Mouse (Mus musculus): ENCODE data around the gene Exo5. TPM values are rescaled to one million over a fixed set of nuclear protein-coding genes. Genes with fewer than 3 reads are reported as not detected.
A peak's percentile ranks its signal among the peaks of the same experiment; 100 is the strongest.

Gene Exo5
- polyA plus RNA-seq, 1 experiment from 2014 or later = 27.3 TPM

- H3K27ac ChIP-seq (replicated peaks) = no peak overlapping the region
- H3K9me3 ChIP-seq (replicated peaks) = no peaks in the 10 kb centered on the region
- 47% methylated on average over 4 of the region's 4 CpGs for WGBS
- H3K4me1 ChIP-seq = peaks cover 25% of the 10 kb centered on the region
- no peaks in the 10 kb centered on the region for H3K27me3 ChIP-seq (replicated peaks)
- no peak overlapping the region for H3K4me2 ChIP-seq
- H3K36me3 ChIP-seq = no peaks in the 10 kb centered on the region
- H3K4me3 ChIP-seq (replicated peaks) = no peak overlapping the region
- ATAC-seq (ENCODE audit: low FRiP score) = no peak
- H3K9ac ChIP-seq (replicated peaks) = no peak overlapping the region
Measured at GRCm38 (mm10) chr4:120886131-120886530, 38.7 kb downstream of the Exo5 start.

- ATAC-seq (ENCODE audit: low FRiP score) = no peak
- Histone ChIP-seq H3K9ac (replicated peaks) (no peak overlapping the region), H3K27ac (replicated peaks) (no peak overlapping the region), H3K36me3 (no peaks in the 10 kb centered on the region), H3K27me3 (replicated peaks) (no peaks in the 10 kb centered on the region), H3K9me3 (replicated peaks) (no peaks in the 10 kb centered on the region), H3K4me1 (peaks cover 32% of the 10 kb centered on the region), H3K4me2 (no peak overlapping the region), H3K4me3 (replicated peaks) (no peak overlapping the region)
- WGBS = 42% methylated on average over 13 of the region's 13 CpGs
Measured at GRCm38 (mm10) chr4:120885208-120886120, 39.4 kb downstream of the Exo5 start.

- no peak overlapping the region for H3K4me3 ChIP-seq (replicated peaks)
- H3K27me3 ChIP-seq (replicated peaks) = no peaks in the 10 kb centered on the region
- no peak overlapping the region for H3K4me2 ChIP-seq
- WGBS = 32% methylated on average over 5 of the region's 5 CpGs
- H3K36me3 ChIP-seq = no peaks in the 10 kb centered on the region
- no peak overlapping the region for H3K27ac ChIP-seq (replicated peaks)
- ATAC-seq (ENCODE audit: low FRiP score) = peak; percentile 79
- H3K9me3 ChIP-seq (replicated peaks) = no peaks in the 10 kb centered on the region
- peaks cover 30% of the 10 kb centered on the region for H3K4me1 ChIP-seq
- no peak overlapping the region for H3K9ac ChIP-seq (replicated peaks)
Measured at GRCm38 (mm10) chr4:120882002-120882625, 42.7 kb downstream of the Exo5 start.

- no peaks in the 10 kb centered on the region for H3K9me3 ChIP-seq (replicated peaks)
- H3K4me2 ChIP-seq = no peak overlapping the region
- H3K4me1 ChIP-seq = peaks cover 29% of the 10 kb centered on the region
- H3K27me3 ChIP-seq (replicated peaks) = no peaks in the 10 kb centered on the region
- H3K27ac ChIP-seq (replicated peaks) = no peak overlapping the region
- H3K4me3 ChIP-seq (replicated peaks) = no peak overlapping the region
- H3K36me3 ChIP-seq = no peaks in the 10 kb centered on the region
- ATAC-seq (ENCODE audit: low FRiP score) = no peak
- 61% methylated on average over 6 of the region's 6 CpGs for WGBS
- H3K9ac ChIP-seq (replicated peaks) = no peak overlapping the region
Measured at GRCm38 (mm10) chr4:120880731-120881432, 43.9 kb downstream of the Exo5 start.

DNA sequence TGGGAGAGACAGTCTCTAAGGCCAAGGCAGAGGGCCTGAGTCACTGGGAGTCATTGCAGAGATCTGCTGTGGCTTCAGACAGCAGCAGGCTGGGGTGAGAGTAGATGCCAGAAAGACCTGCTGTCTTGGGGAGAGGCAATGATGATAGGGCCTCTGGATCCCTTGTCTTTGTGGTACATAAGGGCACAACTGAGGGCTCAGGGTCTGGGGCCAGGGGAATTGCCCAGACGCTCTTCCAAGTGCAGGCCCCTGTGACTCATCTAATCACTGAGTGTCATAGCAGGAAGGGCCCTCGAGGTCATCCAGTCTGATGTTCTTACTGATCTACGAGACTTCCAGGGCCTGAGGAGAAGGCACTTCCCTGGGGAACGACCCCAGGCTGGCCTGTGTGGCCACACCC lies 45.4 kb downstream of the Exo5 start:
- Histone ChIP-seq H3K9me3 (replicated peaks) (no peaks in the 10 kb centered on the region), H3K27ac (replicated peaks) (no peak overlapping the region), H3K27me3 (replicated peaks) (no peaks in the 10 kb centered on the region), H3K4me3 (replicated peaks) (no peak overlapping the region), H3K4me1 (peaks cover 24% of the 10 kb centered on the region), H3K9ac (replicated peaks) (no peak overlapping the region), H3K4me2 (no peak overlapping the region), H3K36me3 (no peaks in the 10 kb centered on the region)
- 38% methylated on average over 4 of the region's 4 CpGs for whole genome bisulfite sequencing
- no peak for ATAC-seq (ENCODE audit: low FRiP score)

- H3K4me1 ChIP-seq = peaks cover 24% of the 10 kb centered on the region
- ATAC-seq (ENCODE audit: low FRiP score) = no peak
- H3K9ac ChIP-seq (replicated peaks) = no peak overlapping the region
- no peaks in the 10 kb centered on the region for H3K27me3 ChIP-seq (replicated peaks)
- no peaks in the 10 kb centered on the region for H3K36me3 ChIP-seq
- no peaks in the 10 kb centered on the region for H3K9me3 ChIP-seq (replicated peaks)
- 61% methylated on average over 3 of the region's 3 CpGs for WGBS
- no peak overlapping the region for H3K4me2 ChIP-seq
- no peak overlapping the region for H3K27ac ChIP-seq (replicated peaks)
- no peak overlapping the region for H3K4me3 ChIP-seq (replicated peaks)
Measured at GRCm38 (mm10) chr4:120878728-120879127, 46.1 kb downstream of the Exo5 start.

GRCm38 (mm10) chr4:120875961-120876360 lies 48.9 kb downstream of the Exo5 start:
- ATAC-seq (ENCODE audit: low FRiP score) = no peak
- WGBS = 47% methylated on average over 3 of the region's 3 CpGs
- no peak overlapping the region for H3K4me2 ChIP-seq
- no peak overlapping the region for H3K9ac ChIP-seq (replicated peaks)
- no peaks in the 10 kb centered on the region for H3K27me3 ChIP-seq (replicated peaks)
- H3K27ac ChIP-seq (replicated peaks) = no peak overlapping the region
- H3K4me1 ChIP-seq = peaks cover 9% of the 10 kb centered on the region
- no peaks in the 10 kb centered on the region for H3K36me3 ChIP-seq
- no peaks in the 10 kb centered on the region for H3K9me3 ChIP-seq (replicated peaks)
- no peak overlapping the region for H3K4me3 ChIP-seq (replicated peaks)

Small RNA genes lying within 50 kb of the gene (microRNA-seq; reads per million reads assigned to microRNA genes)
- gene Mir7015 = not detected

Other genes starting within 250 kb of the Exo5 start
- gene Kcnq4, start 176.4 kb downstream of the Exo5 start, polyA plus RNA-seq (2015; fragmentation: Nextera tagmentation; extraction: Ambion mirVana) = 5.8 and 6.7 TPM in 2 replicates
- gene Nfyc, start 93.4 kb downstream of the Exo5 start, polyA plus RNA-seq (2015; fragmentation: Nextera tagmentation; extraction: Ambion mirVana) = 83.0 and 86.8 TPM in 2 replicates
- gene Rims3, start 70.2 kb downstream of the Exo5 start, polyA plus RNA-seq (2015; fragmentation: Nextera tagmentation; extraction: Ambion mirVana) = 18.8 and 23.3 TPM in 2 replicates
- 6.5 and 6.8 TPM in 2 replicates for gene Zfp69, start 26.7 kb upstream of the Exo5 start, polyA plus RNA-seq (2015; fragmentation: Nextera tagmentation; extraction: Ambion mirVana)
- 41.4 and 43.4 TPM in 2 replicates for gene Smap2, start 92.2 kb upstream of the Exo5 start, polyA plus RNA-seq (2015; fragmentation: Nextera tagmentation; extraction: Ambion mirVana)
- gene Col9a2, start 114.4 kb upstream of the Exo5 start, polyA plus RNA-seq (2015; fragmentation: Nextera tagmentation; extraction: Ambion mirVana) = 21.5 and 36.1 TPM in 2 replicates
- 24.8 and 32.4 TPM in 2 replicates for gene Zmpste24, start 173.2 kb upstream of the Exo5 start, polyA plus RNA-seq (2015; fragmentation: Nextera tagmentation; extraction: Ambion mirVana)
- not detected in 2 replicates for gene Tmco2, start 184.2 kb upstream of the Exo5 start, polyA plus RNA-seq (2015; fragmentation: Nextera tagmentation; extraction: Ambion mirVana)

All from neural tube, embryonic 15.5 days (tissue).